Mouse (Mus musculus): ENCODE measurements at regions not wholly inside any gene's neighbourhood (a gene's known extent, or its start where the extent isn't known, plus 50 kb on each side); places are given as distances from the start of the nearest gene placed in this dataset.
"Not testable (repeated sequence)": the region's sequence is repeated elsewhere in the genome, so short reads cannot be mapped to it uniquely, and the experiment has no call there.

GRCm38 (mm10) chr2:128295726-128296234, 169.9 kb downstream of the Bcl2l11 start:
- no peak overlapping the region for H3K27ac ChIP-seq (ENCODE audit: insufficient read depth, low read length)
- TF ChIP-seq CTCF (IDR thresholded peaks at IDR 0.05; ENCODE audit: borderline replicate concordance, insufficient read depth, low read depth, low read length): no peak
- TF ChIP-seq POLR2A (IDR thresholded peaks at IDR 0.05; ENCODE audit: borderline replicate concordance, insufficient read depth, low read length): no peak
- H3K4me1 ChIP-seq (ENCODE audit: control insufficient read depth, insufficient read depth, low read length): no peaks in the 10 kb centered on the region
- DNase-seq: no peak
- no peak overlapping the region for H3K4me3 ChIP-seq (replicated peaks; ENCODE audit: insufficient read depth, low read depth, low read length)
- no peaks in the 10 kb centered on the region for H3K27me3 ChIP-seq (ENCODE audit: control insufficient read depth, insufficient read depth, low read length)
- 62% methylated on average over 3 of the region's 3 CpGs for WGBS

GRCm38 (mm10) chr2:128296423-128296822, 170.6 kb downstream of the Bcl2l11 start:
- not testable (repeated sequence) for H3K27me3 ChIP-seq (ENCODE audit: control insufficient read depth, insufficient read depth, low read length); H3K27ac ChIP-seq (ENCODE audit: insufficient read depth, low read length); DNase-seq; H3K4me1 ChIP-seq (ENCODE audit: control insufficient read depth, insufficient read depth, low read length); H3K4me3 ChIP-seq (replicated peaks; ENCODE audit: insufficient read depth, low read depth, low read length)
- WGBS: 90% methylated on average over 5 of the region's 5 CpGs

- TF ChIP-seq CTCF (IDR thresholded peaks at IDR 0.05; ENCODE audit: borderline replicate concordance, insufficient read depth, low read depth, low read length) (no peak), POLR2A (IDR thresholded peaks at IDR 0.05; ENCODE audit: borderline replicate concordance, insufficient read depth, low read length) (no peak)
- 85% methylated on average over 5 of the region's 5 CpGs for WGBS
- Histone ChIP-seq H3K4me3 (replicated peaks; ENCODE audit: insufficient read depth, low read depth, low read length) (no peak overlapping the region), H3K4me1 (ENCODE audit: control insufficient read depth, insufficient read depth, low read length) (no peaks in the 10 kb centered on the region), H3K27me3 (ENCODE audit: control insufficient read depth, insufficient read depth, low read length) (no peaks in the 10 kb centered on the region), H3K27ac (ENCODE audit: insufficient read depth, low read length) (no peak overlapping the region)
- no peak for DNase-seq
Measured at GRCm38 (mm10) chr2:128296897-128297296, 171.1 kb downstream of the Bcl2l11 start.

GRCm38 (mm10) chr2:128297821-128298220, 172.0 kb downstream of the Bcl2l11 start:
- Histone ChIP-seq H3K4me1 (ENCODE audit: control insufficient read depth, insufficient read depth, low read length) (no peaks in the 10 kb centered on the region), H3K27me3 (ENCODE audit: control insufficient read depth, insufficient read depth, low read length) (no peaks in the 10 kb centered on the region), H3K4me3 (replicated peaks; ENCODE audit: insufficient read depth, low read depth, low read length) (no peak overlapping the region), H3K27ac (ENCODE audit: insufficient read depth, low read length) (no peak overlapping the region)
- WGBS: 86% methylated on average over 5 of the region's 5 CpGs
- DNase-seq: no peak
- TF ChIP-seq POLR2A (IDR thresholded peaks at IDR 0.05; ENCODE audit: borderline replicate concordance, insufficient read depth, low read length) (no peak), CTCF (IDR thresholded peaks at IDR 0.05; ENCODE audit: borderline replicate concordance, insufficient read depth, low read depth, low read length) (no peak)

- no peaks in the 10 kb centered on the region for H3K4me1 ChIP-seq (ENCODE audit: control insufficient read depth, insufficient read depth, low read length)
- no peak for TF ChIP-seq POLR2A (IDR thresholded peaks at IDR 0.05; ENCODE audit: borderline replicate concordance, insufficient read depth, low read length)
- no peak for TF ChIP-seq CTCF (IDR thresholded peaks at IDR 0.05; ENCODE audit: borderline replicate concordance, insufficient read depth, low read depth, low read length)
- 80% methylated on average over 8 of the region's 8 CpGs for WGBS
- no peak overlapping the region for H3K27ac ChIP-seq (ENCODE audit: insufficient read depth, low read length)
- H3K4me3 ChIP-seq (replicated peaks; ENCODE audit: insufficient read depth, low read depth, low read length): no peak overlapping the region
- DNase-seq: no peak
- H3K27me3 ChIP-seq (ENCODE audit: control insufficient read depth, insufficient read depth, low read length): no peaks in the 10 kb centered on the region; the same call in 1 of the 2 replicates
Measured at GRCm38 (mm10) chr2:128298996-128299395, 173.2 kb downstream of the Bcl2l11 start.

- H3K4me1 ChIP-seq (ENCODE audit: control insufficient read depth, insufficient read depth, low read length): no peaks in the 10 kb centered on the region
- no peak overlapping the region for H3K4me3 ChIP-seq (replicated peaks; ENCODE audit: insufficient read depth, low read depth, low read length)
- no peak for DNase-seq
- H3K27me3 ChIP-seq (ENCODE audit: control insufficient read depth, insufficient read depth, low read length): no peaks in the 10 kb centered on the region; the same call in 1 of the 2 replicates
- no peak for TF ChIP-seq POLR2A (IDR thresholded peaks at IDR 0.05; ENCODE audit: borderline replicate concordance, insufficient read depth, low read length)
- no peak for TF ChIP-seq CTCF (IDR thresholded peaks at IDR 0.05; ENCODE audit: borderline replicate concordance, insufficient read depth, low read depth, low read length)
- no peak overlapping the region for H3K27ac ChIP-seq (ENCODE audit: insufficient read depth, low read length)
- 88% methylated on average over 8 of the region's 8 CpGs for WGBS
Measured at GRCm38 (mm10) chr2:128301709-128302108, 175.9 kb downstream of the Bcl2l11 start.

GRCm38 (mm10) chr2:128304063-128304712, 178.3 kb downstream of the Bcl2l11 start:
- Histone ChIP-seq H3K4me3 (replicated peaks; ENCODE audit: insufficient read depth, low read depth, low read length) (no peak overlapping the region), H3K27me3 (ENCODE audit: control insufficient read depth, insufficient read depth, low read length) (no peaks in the 10 kb centered on the region; the same call in 1 of the 2 replicates), H3K27ac (ENCODE audit: insufficient read depth, low read length) (no peak overlapping the region), H3K4me1 (ENCODE audit: control insufficient read depth, insufficient read depth, low read length) (no peaks in the 10 kb centered on the region)
- TF ChIP-seq POLR2A (IDR thresholded peaks at IDR 0.05; ENCODE audit: borderline replicate concordance, insufficient read depth, low read length): no peak
- TF ChIP-seq CTCF (IDR thresholded peaks at IDR 0.05; ENCODE audit: borderline replicate concordance, insufficient read depth, low read depth, low read length): no peak
- DNase-seq: no peak
- 32% methylated on average over 12 of the region's 12 CpGs for WGBS

GRCm38 (mm10) chr2:128306693-128307092, 180.9 kb downstream of the Bcl2l11 start:
- H3K4me1 ChIP-seq (ENCODE audit: control insufficient read depth, insufficient read depth, low read length): peaks cover 4% of the 10 kb centered on the region; the same call in 1 of the 2 replicates
- no peak overlapping the region for H3K27ac ChIP-seq (ENCODE audit: insufficient read depth, low read length)
- no peaks in the 10 kb centered on the region; the same call in 1 of the 2 replicates for H3K27me3 ChIP-seq (ENCODE audit: control insufficient read depth, insufficient read depth, low read length)
- no peak for DNase-seq
- H3K4me3 ChIP-seq (replicated peaks; ENCODE audit: insufficient read depth, low read depth, low read length): no peak overlapping the region
- WGBS: 91% methylated on average over 6 of the region's 6 CpGs
- TF ChIP-seq CTCF (IDR thresholded peaks at IDR 0.05; ENCODE audit: borderline replicate concordance, insufficient read depth, low read depth, low read length) (no peak), POLR2A (IDR thresholded peaks at IDR 0.05; ENCODE audit: borderline replicate concordance, insufficient read depth, low read length) (no peak)

Measured in cerebellum, adult 2 months (tissue).